Mouse (Mus musculus): ENCODE measurements around the gene Chd6. TPM values are rescaled to one million over a fixed set of nuclear protein-coding genes. Genes with fewer than 3 reads are reported as not detected.

Chd6 gene
- 28.5 and 33.8 TPM in 2 replicates for polyA plus RNA-seq (2014; fragmentation: Nextera tagmentation; extraction: Ambion mirVana)

DNA sequence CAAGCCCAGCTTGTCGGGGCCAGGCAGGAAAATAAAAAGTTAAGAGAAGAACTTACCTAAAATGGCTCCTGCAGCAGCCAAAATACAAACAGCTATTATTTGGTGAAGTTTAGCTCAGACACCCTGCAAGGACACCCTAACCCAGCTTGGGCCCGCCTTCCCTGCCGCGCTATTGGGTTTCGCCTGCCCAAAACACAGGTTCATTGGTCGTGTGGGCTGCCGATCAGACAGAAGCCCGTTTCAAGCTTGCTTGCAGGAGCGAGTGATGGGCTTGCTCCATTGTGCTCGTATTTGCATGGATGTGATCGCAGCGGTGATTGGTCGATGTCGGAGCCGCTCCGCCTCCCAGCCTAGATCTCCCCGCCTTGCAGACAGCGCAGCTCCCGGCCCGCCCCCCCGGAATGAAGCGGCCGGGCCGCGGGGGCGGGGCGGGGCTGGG is at the start of gene Chd6:
TSS of gene Chd6 (minus strand) at position 143 of the 439 bp plus-strand sequence.
- WGBS: 0% methylated on average over 27 of the region's 27 CpGs
- peak; percentile 99 for ATAC-seq (replicated peaks; ENCODE audit: low FRiP score, low TSS enrichment, low read depth)
- no peaks in the 10 kb centered on the region for H3K36me3 ChIP-seq (ENCODE audit: control insufficient read depth, insufficient read depth, low read length)
- peaks cover 26% of the 10 kb centered on the region for H3K4me1 ChIP-seq (replicated peaks; ENCODE audit: control insufficient read depth, insufficient read depth, low read length)
- H3K9ac ChIP-seq (ENCODE audit: low read length): peak within 1 kb of the TSS; percentile 94
- H3K9me3 ChIP-seq (ENCODE audit: control insufficient read depth, low read length): no peaks in the 10 kb centered on the region
- H3K27me3 ChIP-seq (replicated peaks; ENCODE audit: control insufficient read depth, insufficient read depth, low read length): no peaks in the 10 kb centered on the region
- H3K27ac ChIP-seq (ENCODE audit: low read depth): peak within 1 kb of the TSS; percentile 99
- peak; percentile 98 for DNase-seq (ENCODE audit: low spot score)
- H3K4me3 ChIP-seq (ENCODE audit: low read depth, low read length): peak within 1 kb of the TSS; percentile 89
- peak within 1 kb of the TSS; percentile 72 for H3K4me2 ChIP-seq (ENCODE audit: low read length)

DNA sequence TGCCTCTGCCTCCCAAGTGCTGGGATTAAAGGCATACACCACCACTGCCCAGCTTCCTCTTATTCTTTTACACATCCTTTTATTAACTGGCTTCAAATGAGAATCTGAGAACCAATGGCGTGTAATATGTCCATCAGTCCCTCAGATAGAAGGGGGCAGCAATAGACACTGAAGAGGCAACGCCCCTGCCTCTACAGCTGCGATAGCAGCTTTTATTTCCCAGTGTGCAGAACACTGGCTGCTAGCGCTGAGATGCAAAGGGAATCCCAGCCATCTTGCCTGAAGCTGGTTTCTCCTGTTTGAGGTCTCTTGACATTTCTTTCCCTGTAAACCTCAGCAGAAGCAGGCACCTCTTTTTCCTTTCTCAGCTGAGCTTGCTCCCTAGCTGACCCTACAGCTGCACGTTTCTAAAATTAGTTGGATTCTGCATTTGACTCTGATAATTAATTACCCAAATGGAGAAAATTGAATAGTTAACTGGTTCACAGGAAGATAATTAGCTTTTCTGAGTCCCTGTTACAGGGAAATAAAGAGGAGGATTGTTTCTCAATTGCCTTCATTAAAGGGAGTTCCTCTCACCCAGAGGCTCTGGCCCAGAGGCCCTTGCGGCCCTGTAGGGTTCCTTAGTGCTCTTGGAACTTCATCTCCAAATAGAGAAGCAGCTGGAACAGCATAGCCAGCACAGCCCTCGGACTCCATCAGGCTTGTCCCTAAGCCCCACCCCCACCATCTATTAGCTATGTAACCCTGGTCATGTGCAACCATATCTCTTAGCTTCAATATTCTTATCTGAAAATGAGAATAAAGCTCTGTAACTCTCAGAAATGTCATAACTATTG is 41.3 kb upstream of the Chd6 start:
- Histone ChIP-seq H3K36me3 (ENCODE audit: control insufficient read depth, insufficient read depth, low read length) (no peaks in the 10 kb centered on the region), H3K9ac (ENCODE audit: low read length) (no peak overlapping the region), H3K4me1 (replicated peaks; ENCODE audit: control insufficient read depth, insufficient read depth, low read length) (no peaks in the 10 kb centered on the region), H3K4me2 (ENCODE audit: low read length) (no peak overlapping the region), H3K9me3 (ENCODE audit: control insufficient read depth, low read length) (no peaks in the 10 kb centered on the region), H3K27me3 (replicated peaks; ENCODE audit: control insufficient read depth, insufficient read depth, low read length) (no peaks in the 10 kb centered on the region), H3K4me3 (ENCODE audit: low read depth, low read length) (no peak overlapping the region), H3K27ac (ENCODE audit: low read depth) (no peak overlapping the region)
- WGBS: 71% methylated on average over 7 of the region's 7 CpGs
- 0 out of 2 replicates have a peak, but pooled peaks have one; percentile 62 for ATAC-seq (replicated peaks; ENCODE audit: low FRiP score, low TSS enrichment, low read depth)
- no peak for DNase-seq (ENCODE audit: low spot score)

GRCm38 (mm10) chr2:161148428-161149020 is 39.6 kb upstream of the Chd6 start:
- ATAC-seq (replicated peaks; ENCODE audit: low FRiP score, low TSS enrichment, low read depth) (no peak), DNase-seq (ENCODE audit: low spot score) (no peak)
- Histone ChIP-seq H3K4me2 (ENCODE audit: low read length) (no peak overlapping the region), H3K36me3 (ENCODE audit: control insufficient read depth, insufficient read depth, low read length) (no peaks in the 10 kb centered on the region), H3K27ac (ENCODE audit: low read depth) (no peak overlapping the region), H3K4me3 (ENCODE audit: low read depth, low read length) (no peak overlapping the region), H3K27me3 (replicated peaks; ENCODE audit: control insufficient read depth, insufficient read depth, low read length) (no peaks in the 10 kb centered on the region), H3K9me3 (ENCODE audit: control insufficient read depth, low read length) (no peaks in the 10 kb centered on the region), H3K9ac (ENCODE audit: low read length) (no peak overlapping the region), H3K4me1 (replicated peaks; ENCODE audit: control insufficient read depth, insufficient read depth, low read length) (no peaks in the 10 kb centered on the region)
- 54% methylated on average over 3 of the region's 3 CpGs for WGBS

- Histone ChIP-seq H3K27ac (ENCODE audit: low read depth) (no peak overlapping the region), H3K9ac (ENCODE audit: low read length) (no peak overlapping the region), H3K4me3 (ENCODE audit: low read depth, low read length) (no peak overlapping the region), H3K36me3 (ENCODE audit: control insufficient read depth, insufficient read depth, low read length) (no peaks in the 10 kb centered on the region), H3K9me3 (ENCODE audit: control insufficient read depth, low read length) (no peaks in the 10 kb centered on the region), H3K27me3 (replicated peaks; ENCODE audit: control insufficient read depth, insufficient read depth, low read length) (no peaks in the 10 kb centered on the region), H3K4me2 (ENCODE audit: low read length) (no peak overlapping the region), H3K4me1 (replicated peaks; ENCODE audit: control insufficient read depth, insufficient read depth, low read length) (no peaks in the 10 kb centered on the region)
- ATAC-seq (replicated peaks; ENCODE audit: low FRiP score, low TSS enrichment, low read depth): 0 out of 2 replicates have a peak, but pooled peaks have one; percentile 23
- 61% methylated on average over 4 of the region's 4 CpGs for WGBS
- no peak for DNase-seq (ENCODE audit: low spot score)
Observed at GRCm38 (mm10) chr2:161147656-161148427, 39.0 kb upstream of the Chd6 start.

- Histone ChIP-seq H3K27ac (ENCODE audit: low read depth) (no peak overlapping the region), H3K4me2 (ENCODE audit: low read length) (no peak overlapping the region), H3K27me3 (replicated peaks; ENCODE audit: control insufficient read depth, insufficient read depth, low read length) (no peaks in the 10 kb centered on the region), H3K9ac (ENCODE audit: low read length) (no peak overlapping the region), H3K4me3 (ENCODE audit: low read depth, low read length) (no peak overlapping the region), H3K9me3 (ENCODE audit: control insufficient read depth, low read length) (no peaks in the 10 kb centered on the region), H3K36me3 (ENCODE audit: control insufficient read depth, insufficient read depth, low read length) (no peaks in the 10 kb centered on the region), H3K4me1 (replicated peaks; ENCODE audit: control insufficient read depth, insufficient read depth, low read length) (no peaks in the 10 kb centered on the region)
- DNase-seq (ENCODE audit: low spot score) (no peak), ATAC-seq (replicated peaks; ENCODE audit: low FRiP score, low TSS enrichment, low read depth) (peak; percentile 80; the same call in 1 of the 2 replicates)
- WGBS: 61% methylated on average over 4 of the region's 4 CpGs
Observed at GRCm38 (mm10) chr2:161144799-161145198, 35.9 kb upstream of the Chd6 start.

DNA sequence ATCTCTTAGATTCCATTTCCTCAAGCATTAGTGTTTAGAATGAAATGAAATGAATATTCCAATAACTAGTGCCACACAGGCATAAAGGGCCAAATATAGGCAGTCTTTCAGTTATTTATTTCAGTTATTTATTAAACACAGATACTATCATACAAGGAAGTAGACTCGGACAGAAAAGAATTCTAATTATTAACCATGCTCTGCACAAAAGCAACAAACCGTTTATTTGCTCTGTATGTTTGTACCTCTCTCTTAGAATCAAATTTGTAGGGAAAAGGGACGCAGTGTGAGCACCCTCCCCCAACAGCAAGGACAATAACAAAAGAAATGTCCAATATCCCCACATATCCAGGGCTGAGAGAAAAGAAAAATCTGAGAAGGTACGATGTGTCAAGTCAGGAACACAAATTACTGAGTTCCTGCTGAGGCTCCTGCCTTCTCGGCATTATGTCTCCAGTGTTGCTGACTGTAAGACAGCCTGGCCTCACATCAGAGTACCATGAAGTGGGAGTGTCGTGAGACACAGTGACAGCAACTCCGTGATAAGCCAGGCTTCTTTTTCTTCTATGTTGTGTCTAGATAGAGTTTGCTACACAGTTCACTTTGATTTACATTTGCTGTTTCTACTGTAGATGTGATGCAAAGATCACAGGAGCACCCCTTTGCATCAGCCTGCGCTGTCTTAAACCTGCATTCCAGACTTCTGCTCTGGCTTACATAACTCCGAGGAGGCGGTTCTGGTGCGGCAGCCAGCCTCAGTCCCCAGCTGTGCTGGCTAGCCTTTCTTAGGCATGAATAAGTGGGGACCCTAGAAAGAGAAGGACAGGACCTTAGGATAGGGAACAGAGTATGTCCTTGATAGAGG is 30.0 kb upstream of the Chd6 start:
- Histone ChIP-seq H3K36me3 (ENCODE audit: control insufficient read depth, insufficient read depth, low read length) (no peaks in the 10 kb centered on the region), H3K9me3 (ENCODE audit: control insufficient read depth, low read length) (no peaks in the 10 kb centered on the region), H3K4me3 (ENCODE audit: low read depth, low read length) (no peak overlapping the region), H3K4me1 (replicated peaks; ENCODE audit: control insufficient read depth, insufficient read depth, low read length) (peaks cover 3% of the 10 kb centered on the region; the same call in 1 of the 2 replicates), H3K27me3 (replicated peaks; ENCODE audit: control insufficient read depth, insufficient read depth, low read length) (no peaks in the 10 kb centered on the region), H3K9ac (ENCODE audit: low read length) (no peak overlapping the region), H3K4me2 (ENCODE audit: low read length) (no peak overlapping the region), H3K27ac (ENCODE audit: low read depth) (no peak overlapping the region)
- ATAC-seq (replicated peaks; ENCODE audit: low FRiP score, low TSS enrichment, low read depth): no peak
- 42% methylated on average over 11 of the region's 11 CpGs for WGBS
- no peak for DNase-seq (ENCODE audit: low spot score)

DNA sequence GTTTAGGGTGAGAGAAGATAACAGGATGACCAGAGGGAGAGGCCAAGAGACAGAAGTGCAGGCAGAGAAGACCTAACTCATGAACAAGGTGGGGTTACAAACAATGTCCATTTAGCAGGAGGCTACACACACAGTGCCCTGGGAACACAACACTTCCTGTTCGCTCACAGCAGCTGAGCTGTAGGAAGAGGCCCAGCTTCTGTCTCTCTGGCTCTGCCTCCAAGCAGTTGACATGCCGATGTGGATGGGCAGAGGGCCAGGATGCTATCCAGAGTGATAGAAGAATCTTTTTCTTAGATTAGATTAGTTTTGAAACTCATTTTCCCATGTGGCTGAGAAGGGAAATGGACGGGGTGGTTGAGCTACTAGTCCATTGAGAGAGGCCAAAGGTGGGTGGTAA is 28.1 kb upstream of the Chd6 start:
- Histone ChIP-seq H3K27me3 (replicated peaks; ENCODE audit: control insufficient read depth, insufficient read depth, low read length) (no peaks in the 10 kb centered on the region), H3K9ac (ENCODE audit: low read length) (no peak overlapping the region), H3K4me3 (ENCODE audit: low read depth, low read length) (no peak overlapping the region), H3K27ac (ENCODE audit: low read depth) (no peak overlapping the region), H3K36me3 (ENCODE audit: control insufficient read depth, insufficient read depth, low read length) (no peaks in the 10 kb centered on the region), H3K9me3 (ENCODE audit: control insufficient read depth, low read length) (no peaks in the 10 kb centered on the region), H3K4me2 (ENCODE audit: low read length) (no peak overlapping the region), H3K4me1 (replicated peaks; ENCODE audit: control insufficient read depth, insufficient read depth, low read length) (peaks cover 3% of the 10 kb centered on the region; the same call in 1 of the 2 replicates)
- ATAC-seq (replicated peaks; ENCODE audit: low FRiP score, low TSS enrichment, low read depth) (no peak), DNase-seq (ENCODE audit: low spot score) (no peak)
- WGBS: 50% methylated on average over 3 of the region's 3 CpGs

Data from intestine, embryonic 14.5 days (tissue).